Mouse (Mus musculus): ENCODE results near the gene Vmn1r41. TPM values are rescaled to one million over a fixed set of nuclear protein-coding genes. Genes with fewer than 3 reads are reported as not detected.

The Vmn1r41 gene
- polyA plus RNA-seq (2012; rRNA removed; ENCODE audit: low replicate concordance) = not detected in 2 replicates

GRCm38 (mm10) chr6:89740466-89740865 lies at the start of gene Vmn1r41:
TSS of gene Vmn1r41 (plus strand) at chr6:89740766.

DNA sequence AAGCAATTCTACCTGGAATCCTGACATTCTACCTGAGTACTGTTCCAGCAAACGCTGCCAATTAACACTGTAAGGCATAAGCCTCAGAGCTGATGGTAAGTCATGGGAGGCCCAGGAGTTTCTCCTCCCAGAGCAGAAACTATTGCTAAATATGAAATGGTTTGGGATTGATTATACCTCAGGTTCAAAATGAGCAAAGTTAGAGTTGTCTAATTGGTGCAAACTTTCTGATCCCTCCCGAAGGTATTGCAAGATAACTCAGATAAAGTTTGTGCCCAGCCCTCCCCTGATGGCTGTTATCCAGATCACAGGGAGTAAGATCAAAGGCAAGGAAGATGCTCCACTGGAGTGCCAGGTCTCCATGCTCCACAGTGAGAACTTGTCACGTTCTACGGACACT lies 33.3 kb upstream of the Vmn1r41 start, which contains the start of gene Vmn1r40:
Vmn1r40 (plus strand) TSS at position 301 of the 400 bp plus-strand sequence.

Other genes starting within 250 kb of the Vmn1r41 start
- gene Chchd6, start 145.1 kb upstream of the Vmn1r41 start, polyA plus RNA-seq (2012; rRNA removed; ENCODE audit: low replicate concordance) = 74.6 and 92.3 TPM in 2 replicates
- 8.5 and 13.5 TPM in 2 replicates for gene Txnrd3, start 96.8 kb upstream of the Vmn1r41 start, polyA plus RNA-seq (2012; rRNA removed; ENCODE audit: low replicate concordance)
- gene Vmn1r40, start 33.2 kb upstream of the Vmn1r41 start, polyA plus RNA-seq (2012; rRNA removed; ENCODE audit: low replicate concordance) = not detected in 2 replicates
- not detected in 2 replicates for gene Vmn1r42, start 135.6 kb downstream of the Vmn1r41 start, polyA plus RNA-seq (2012; rRNA removed; ENCODE audit: low replicate concordance)
- gene Vmn1r43, start 135.6 kb downstream of the Vmn1r41 start, polyA plus RNA-seq (2012; rRNA removed; ENCODE audit: low replicate concordance) = not detected in 2 replicates
- gene Vmn1r44, start 142.9 kb downstream of the Vmn1r41 start, polyA plus RNA-seq (2012; rRNA removed; ENCODE audit: low replicate concordance) = not detected in 2 replicates
- gene Vmn1r45, start 199.8 kb downstream of the Vmn1r41 start, polyA plus RNA-seq (2012; rRNA removed; ENCODE audit: low replicate concordance) = not detected in 2 replicates
- gene Vmn1r46, start 228.5 kb downstream of the Vmn1r41 start, polyA plus RNA-seq (2012; rRNA removed; ENCODE audit: low replicate concordance) = not detected in 2 replicates

All from mammary gland, adult 2 months (tissue).